Mouse (Mus musculus) erythroid progenitor cell, adult 5-6 weeks (primary cell): ENCODE measurements around the gene Mcur1. TPM values are rescaled to one million over a fixed set of nuclear protein-coding genes. Genes with fewer than 3 reads are reported as not detected.

Experiments
- ATAC-seq: replicated peaks from 2 replicates; pipeline ENCODE4 v1.8.0; 2016; ENCODE audit warnings: moderate number of reproducible peaks, mild to moderate bottlenecking, moderate TSS enrichment, inconsistent platforms; ENCODE audit not compliant: poor library complexity, low FRiP score, severe bottlenecking
- total RNA-seq, 2 experiments: library from RNA; stranded (forward) in 1 of 2; stranded (reverse) in 1 of 2; fragments of 150-400 nt in 1 of 2; fragments of 186-747, 209-891 nt in 1 of 2; gene quantifications; 2 replicates each; pipeline versions ENCODE4 v1.2.3 to v1.2.4; 2015 to 2017; ENCODE audit warnings: low replicate concordance in 2 of 2

Mcur1 gene
- total RNA-seq, 2 experiments from 2014 or later, result 4.7 to 11.3 TPM

- peak; percentile 42; the same call in 1 of the 2 replicates for ATAC-seq
These were observed 28.9 kb downstream of the Mcur1 start for GRCm38 (mm10) chr13:43530832-43531693.

GRCm38 (mm10) chr13:43530129-43530831 lies 29.7 kb downstream of the Mcur1 start:
- peak; percentile 19; the same call in 1 of the 2 replicates for ATAC-seq

GRCm38 (mm10) chr13:43526289-43526688 lies 33.7 kb downstream of the Mcur1 start:
- no peak for ATAC-seq

- no peak for ATAC-seq
These were observed 34.4 kb downstream of the Mcur1 start for GRCm38 (mm10) chr13:43525363-43526134.

- ATAC-seq, result no peak
These were observed 35.3 kb downstream of the Mcur1 start for GRCm38 (mm10) chr13:43524491-43525362.

- no peak for ATAC-seq
These were observed 36.0 kb downstream of the Mcur1 start for GRCm38 (mm10) chr13:43523906-43524480.

- ATAC-seq, result no peak
These were observed 38.1 kb downstream of the Mcur1 start for GRCm38 (mm10) chr13:43521940-43522339.

GRCm38 (mm10) chr13:43519251-43519650 lies 40.7 kb downstream of the Mcur1 start:
- no peak for ATAC-seq

- ATAC-seq, result no peak
These were observed 42.6 kb downstream of the Mcur1 start for GRCm38 (mm10) chr13:43517371-43517770.

- ATAC-seq, result no peak
These were observed 43.1 kb downstream of the Mcur1 start for GRCm38 (mm10) chr13:43516931-43517330.

- ATAC-seq, result no peak
These were observed 43.9 kb downstream of the Mcur1 start for GRCm38 (mm10) chr13:43516119-43516518.

GRCm38 (mm10) chr13:43514950-43515358 lies 45.0 kb downstream of the Mcur1 start:
- no peak for ATAC-seq

- no peak for ATAC-seq
These were observed 47.3 kb downstream of the Mcur1 start for GRCm38 (mm10) chr13:43512736-43513135.

- ATAC-seq, result no peak
These were observed 54.2 kb downstream of the Mcur1 start for GRCm38 (mm10) chr13:43505798-43506197.

GRCm38 (mm10) chr13:43503395-43503850 lies 56.6 kb downstream of the Mcur1 start:
- ATAC-seq, result no peak

- no peak for ATAC-seq
These were observed 58.4 kb downstream of the Mcur1 start for GRCm38 (mm10) chr13:43501601-43502000.

- ATAC-seq, result no peak
These were observed 59.5 kb downstream of the Mcur1 start for GRCm38 (mm10) chr13:43500483-43500850.

- ATAC-seq, result no peak
These were observed 60.1 kb downstream of the Mcur1 start for GRCm38 (mm10) chr13:43499731-43500482.
